20 mouse cellular contexts compared by ENCODE assay signal in genomic region chr1:171770996-171771395, GRCm38 (mm10).
"Had no signal": no experiment of that assay in that cellular context is flagged by ENCODE, and none has a peak within 500 bp of the region (broad histone marks: within the 10 kb centered on the region; RNA-seq: fewer than 3 reads in every experiment).

No protein-coding gene starts in this region.

- H3K27ac ChIP-seq: limb, embryonic 10.5 days; limb, embryonic 13.5 days; liver, embryonic 13.5 days; midbrain, embryonic 10.5 days; midbrain, embryonic 13.5 days; neural tube, embryonic 12.5 days; neural tube, embryonic 15.5 days; stomach, postnatal 0 days had no signal

- H3K4me2 ChIP-seq: limb, embryonic 13.5 days; liver, embryonic 13.5 days; midbrain, embryonic 13.5 days; neural tube, embryonic 12.5 days; neural tube, embryonic 15.5 days had no signal

- DNase-seq: kidney, adult 18-20 months; kidney, adult 9 months; kidney, postnatal 14 days; kidney, postnatal 4 days; layer of hippocampus, adult 9-11 months; liver; liver, embryonic 13.5 days; lung, adult 2 months; lung, postnatal 14 days; lung, postnatal 4 days; right cerebral cortex, adult 18-20 months; right cerebral cortex, postnatal 14 days; right cerebral cortex, postnatal 4 days had no signal

- H3K36me3 ChIP-seq: limb, embryonic 10.5 days; limb, embryonic 13.5 days; liver, embryonic 13.5 days; midbrain, embryonic 10.5 days; midbrain, embryonic 13.5 days; neural tube, embryonic 12.5 days; neural tube, embryonic 15.5 days had no signal

- H3K9ac ChIP-seq: limb, embryonic 13.5 days; liver, embryonic 13.5 days; midbrain, embryonic 13.5 days; neural tube, embryonic 12.5 days; neural tube, embryonic 15.5 days had no signal

- H3K4me1 ChIP-seq: limb, embryonic 10.5 days; limb, embryonic 13.5 days; liver, embryonic 13.5 days; midbrain, embryonic 10.5 days; midbrain, embryonic 13.5 days; neural tube, embryonic 12.5 days; neural tube, embryonic 15.5 days had no signal

- H3K9me3 ChIP-seq: limb, embryonic 10.5 days; limb, embryonic 13.5 days; liver, embryonic 13.5 days; midbrain, embryonic 10.5 days; midbrain, embryonic 13.5 days; neural tube, embryonic 12.5 days; neural tube, embryonic 15.5 days had no signal

- H3K4me3 ChIP-seq: limb, embryonic 10.5 days; limb, embryonic 13.5 days; liver, embryonic 13.5 days; midbrain, embryonic 10.5 days; midbrain, embryonic 13.5 days; neural tube, embryonic 12.5 days; neural tube, embryonic 15.5 days had no signal

- ATAC-seq: midbrain, embryonic 13.5 days had no signal

- H3K27me3 ChIP-seq: limb, embryonic 13.5 days; liver, embryonic 13.5 days; midbrain, embryonic 13.5 days; neural tube, embryonic 12.5 days; neural tube, embryonic 15.5 days had no signal
